Mouse (Mus musculus): ENCODE data around the gene Ash1l. TPM values are rescaled to one million over a fixed set of nuclear protein-coding genes. Genes with fewer than 3 reads are reported as not detected.

The Ash1l gene
- 10 to 100 TPM; 88.9 to 94.5 TPM for total RNA-seq (2021)
- long read RNA-seq, experiment 1, full-length matches to known transcripts = 1 of 8 reads
- long read RNA-seq, experiment 1, partial matches to known transcripts = 4 of 8 reads
- long read RNA-seq, experiment 1, other reads (novel, unspliced or antisense) = 3 of 8 reads
- long read RNA-seq, experiment 2, partial matches to known transcripts = 6 of 7 reads
- long read RNA-seq, experiment 2, other reads (novel, unspliced or antisense) = 1 of 7 reads

- peak within 1 kb of the TSS; percentile 84 for H3K4me3 ChIP-seq
- DNase-seq (ENCODE audit: low spot score in 2 of 2) = peak; percentile 46 to 69
- peak; percentile 73 for TF ChIP-seq CTCF (conservative IDR thresholded peaks at IDR 0.05)
Measured at GRCm38 (mm10) chr3:88950576-88951326, at the start of gene Ash1l, which contains the start of gene Dap3. Gene Ash1l, plus strand, starts transcription at chr3:88950622. Gene Dap3, minus strand, starts transcription at chr3:88951181.

GRCm38 (mm10) chr3:88904803-88905202 is 45.6 kb upstream of the Ash1l start:
- no peak overlapping the region for H3K27ac ChIP-seq

More at GRCm38 (mm10) chr3:88950576-88951326, at the start of gene Ash1l, which contains the start of gene Dap3:
- H3K27ac ChIP-seq = peak within 1 kb of the TSS; percentile 99

DNA sequence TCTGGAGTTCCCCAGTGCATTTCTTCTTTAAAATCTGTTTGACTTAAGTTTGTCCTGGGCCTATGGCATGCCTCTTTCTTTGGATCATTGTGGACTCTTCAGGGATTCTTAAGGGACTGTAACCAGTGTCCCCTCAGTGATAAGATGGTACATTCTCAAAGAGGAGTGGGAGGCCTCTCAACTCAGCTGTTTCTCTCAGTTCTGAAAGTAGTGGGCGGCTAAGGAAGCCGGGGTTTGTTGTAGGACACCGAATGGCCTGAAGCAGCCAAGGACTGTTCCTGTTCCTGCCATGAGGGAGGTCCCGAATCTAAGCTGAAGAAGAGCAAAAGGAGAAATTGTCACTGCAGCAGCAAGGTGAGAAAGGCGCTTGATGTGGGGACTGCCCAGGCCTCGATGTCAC is 45.2 kb upstream of the Ash1l start:
- no peak for TF ChIP-seq CTCF (conservative IDR thresholded peaks at IDR 0.05)
- DNase-seq (ENCODE audit: low spot score in 2 of 2) = no peak
- Histone ChIP-seq H3K27ac (0 out of 2 replicates have a peak overlapping the region, but pooled peaks have one; percentile 6), H3K4me3 (no peak overlapping the region)

More at GRCm38 (mm10) chr3:88904803-88905202, 45.6 kb upstream of the Ash1l start:
- TF ChIP-seq CTCF (conservative IDR thresholded peaks at IDR 0.05) = no peak
- no peak for DNase-seq (ENCODE audit: low spot score in 2 of 2)
- no peak overlapping the region for H3K4me3 ChIP-seq

DNA sequence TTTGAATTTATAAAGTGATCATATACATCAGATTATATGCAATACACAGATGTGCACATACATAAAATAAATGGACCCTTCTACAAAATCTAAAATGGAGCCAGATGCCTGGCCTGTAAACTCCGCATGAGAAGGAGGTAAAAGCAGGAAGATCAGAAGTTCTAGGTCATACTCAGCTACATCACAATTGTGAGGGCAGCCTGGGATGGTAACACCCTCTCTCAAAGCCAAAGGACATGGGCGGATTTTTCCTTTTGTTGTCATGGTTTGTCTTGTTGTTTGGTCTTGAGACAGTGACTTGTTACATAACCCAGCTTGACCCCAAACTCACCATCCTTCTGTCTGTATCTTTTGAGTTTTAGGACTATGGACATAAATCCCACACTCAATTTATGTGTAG is 44.7 kb upstream of the Ash1l start:
- no peak for TF ChIP-seq CTCF (conservative IDR thresholded peaks at IDR 0.05)
- 0 out of 2 replicates have a peak overlapping the region, but pooled peaks have one; percentile 6 for H3K27ac ChIP-seq

GRCm38 (mm10) chr3:88906393-88907159 is 43.8 kb upstream of the Ash1l start:
- H3K27ac ChIP-seq = no peak overlapping the region
- DNase-seq (ENCODE audit: low spot score in 2 of 2) = no peak
- TF ChIP-seq CTCF (conservative IDR thresholded peaks at IDR 0.05) = no peak
- H3K4me3 ChIP-seq = no peak overlapping the region

More for the DNA sequence above, 44.7 kb upstream of the Ash1l start:
- no peak for DNase-seq (ENCODE audit: low spot score in 2 of 2)
- no peak overlapping the region for H3K4me3 ChIP-seq

GRCm38 (mm10) chr3:88912585-88912984 is 37.8 kb upstream of the Ash1l start:
- H3K27ac ChIP-seq = no peak overlapping the region
- no peak for TF ChIP-seq CTCF (conservative IDR thresholded peaks at IDR 0.05)
- DNase-seq (ENCODE audit: low spot score in 2 of 2) = no peak
- no peak overlapping the region; the same call in 1 of the 2 replicates for H3K4me3 ChIP-seq

GRCm38 (mm10) chr3:88913511-88914383 is 36.7 kb upstream of the Ash1l start, which contains the start of gene Msto1:
Gene Msto1, minus strand, starts transcription at chr3:88913999.
- peak; percentile 90 to 94 for DNase-seq (ENCODE audit: low spot score in 2 of 2)
- peak; percentile 37 for TF ChIP-seq CTCF (conservative IDR thresholded peaks at IDR 0.05)
- peak within 1 kb of the TSS; percentile 96 for H3K4me3 ChIP-seq
- peak within 1 kb of the TSS; percentile 94 for H3K27ac ChIP-seq

- Histone ChIP-seq H3K27ac (peak overlapping the region; percentile 94), H3K4me3 (peak overlapping the region; percentile 96)
- TF ChIP-seq CTCF (conservative IDR thresholded peaks at IDR 0.05) = no peak
- no peak for DNase-seq (ENCODE audit: low spot score in 2 of 2)
Measured at GRCm38 (mm10) chr3:88914384-88914810, 36.0 kb upstream of the Ash1l start.

DNA sequence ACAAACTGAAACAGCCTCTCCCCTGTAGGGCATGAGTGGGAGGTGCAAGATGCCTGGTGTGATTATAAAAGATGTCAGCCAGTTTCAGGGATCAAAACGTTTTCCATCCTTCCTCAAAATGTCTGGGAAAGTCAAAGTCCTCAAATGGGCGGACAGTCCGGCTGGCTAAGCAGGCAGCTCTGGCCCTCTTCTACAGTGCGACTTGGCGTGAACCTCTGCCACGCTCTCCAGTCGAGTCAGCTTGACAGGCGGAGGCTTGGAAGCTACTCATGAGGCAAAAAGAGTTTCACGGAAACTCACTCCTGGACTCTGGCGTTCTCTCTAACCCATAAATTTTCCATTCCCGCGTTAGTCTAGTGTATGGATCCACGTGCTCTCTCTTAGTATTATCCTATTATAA is 31.4 kb upstream of the Ash1l start:
- no peak overlapping the region for H3K4me3 ChIP-seq
- DNase-seq (ENCODE audit: low spot score in 2 of 2) = no peak
- peak; percentile 51 for TF ChIP-seq CTCF (conservative IDR thresholded peaks at IDR 0.05)
- no peak overlapping the region for H3K27ac ChIP-seq

GRCm38 (mm10) chr3:88921411-88921810 is 29.0 kb upstream of the Ash1l start:
- Histone ChIP-seq H3K27ac (no peak overlapping the region), H3K4me3 (no peak overlapping the region)
- TF ChIP-seq CTCF (conservative IDR thresholded peaks at IDR 0.05) = no peak
- no peak for DNase-seq (ENCODE audit: low spot score in 2 of 2)

DNA sequence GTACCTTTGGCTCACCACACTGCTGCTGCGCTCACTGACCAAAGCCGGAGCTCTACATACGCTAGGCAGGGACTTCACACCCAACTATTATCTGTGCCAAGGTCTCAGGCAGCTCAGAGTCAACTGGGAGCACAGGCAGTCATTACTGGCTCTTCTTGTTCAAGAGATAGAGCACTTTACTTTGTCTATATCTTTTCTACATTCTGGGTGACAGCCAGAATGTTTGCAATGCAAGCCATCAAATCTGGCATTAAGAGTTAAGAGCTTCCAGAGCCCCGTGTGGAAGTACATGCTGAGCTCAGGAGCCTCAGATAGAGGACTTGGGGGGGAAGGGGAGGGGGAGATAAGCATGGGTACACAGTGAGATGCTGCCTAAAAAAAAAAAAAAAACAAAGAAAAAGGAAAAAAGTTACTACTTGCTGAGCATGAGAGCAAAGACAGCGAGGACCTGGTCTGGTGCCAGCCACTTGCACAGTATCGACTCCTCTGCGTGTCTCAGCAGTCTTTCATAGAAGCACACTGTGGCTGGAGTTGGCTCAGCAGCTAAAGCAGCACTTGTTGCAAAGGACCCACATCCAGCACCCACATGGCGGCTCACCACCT is 26.3 kb upstream of the Ash1l start:
- no peak overlapping the region for H3K27ac ChIP-seq
- no peak overlapping the region for H3K4me3 ChIP-seq
- no peak for DNase-seq (ENCODE audit: low spot score in 2 of 2)
- TF ChIP-seq CTCF (conservative IDR thresholded peaks at IDR 0.05) = no peak

Measured in layer of hippocampus, adult 2 months (tissue).